Mouse (Mus musculus) liver, adult 2 months (tissue): ENCODE data around the gene Atf6b.

Experiments
- CTCF ChIP-seq: fragments of 200-500 bp; IDR thresholded peaks from 2 replicates; pipeline ENCODE4 v1.5.1; 2011; ENCODE audit warnings: low read depth, low read length, control low read depth
- POLR2A ChIP-seq: fragments of 200-500 bp; IDR thresholded peaks from 2 replicates; pipeline ENCODE4 v1.6.1; 2011; ENCODE audit warnings: low read length, control low read depth; ENCODE audit not compliant: insufficient read depth; ENCODE audit errors: extremely low read depth

GRCm38 (mm10) chr17:34645831-34646511, 975 bp upstream of the Atf6b start:
- TF ChIP-seq CTCF (no peak), POLR2A (no peak)
